Mouse (Mus musculus) MEL (cell line): Measurements from ENCODE around the gene Gm20388. TPM values are rescaled to one million over a fixed set of nuclear protein-coding genes. Genes with fewer than 3 reads are reported as not detected.

Experiments
- DNase-seq: peaks from one replicate; pipeline ENCODE4 v3.0.0; 2011; ENCODE audit warnings: low read depth, low spot score
- H3K27ac ChIP-seq: 2 replicates; pipeline ENCODE4 v1.5.1; 2012; ENCODE audit warnings: low read depth, mild to moderate bottlenecking, control low read depth, low read length, moderate library complexity; ENCODE audit not compliant: control insufficient read depth
- H3K27me3 ChIP-seq, 2 experiments: fragments of 150-350 bp in 1 of 2; sonication (generic) in 1 of 2; 2 replicates each; pipeline ENCODE4 v1.6.1; 2012; ENCODE audit warnings: low read length in 2 of 2, mild to moderate bottlenecking in 2 of 2, improper control_type of control experiment in 1 of 2, moderate library complexity in 1 of 2; ENCODE audit not compliant: insufficient read depth in 2 of 2, control insufficient read depth in 1 of 2
- H3K36me3 ChIP-seq, 2 experiments: 2 replicates each; pipeline ENCODE4 v1.6.1; 2012 to 2014; ENCODE audit warnings: low read length in 2 of 2, improper control_type of control experiment in 1 of 2, inconsistent platforms in 1 of 2, mild to moderate bottlenecking in 1 of 2; ENCODE audit not compliant: insufficient read depth in 2 of 2, control insufficient read depth in 1 of 2
- H3K4me1 ChIP-seq, 2 experiments: fragments of 150-350 bp in 1 of 2; sonication (generic) in 1 of 2; 2 replicates each; pipeline ENCODE4 v1.6.1; 2012; ENCODE audit warnings: low read length in 2 of 2, improper control_type of control experiment in 1 of 2, mild to moderate bottlenecking in 1 of 2; ENCODE audit not compliant: insufficient read depth in 2 of 2, control insufficient read depth in 1 of 2
- H3K4me3 ChIP-seq, 2 experiments: fragments of 150-350 bp in 1 of 2; sonication (generic) in 1 of 2; 2 replicates each; pipeline ENCODE4 v1.5.1; 2012; ENCODE audit warnings: low read depth in 2 of 2, low read length in 2 of 2, mild to moderate bottlenecking in 2 of 2, moderate library complexity in 2 of 2, control low read depth in 1 of 2, improper control_type of control experiment in 1 of 2; ENCODE audit not compliant: control insufficient read depth in 1 of 2, insufficient read depth in 1 of 2
- H3K79me2 ChIP-seq: 2 replicates; pipeline ENCODE4 v1.6.1; 2012; ENCODE audit warnings: mild to moderate bottlenecking, low read length, moderate library complexity; ENCODE audit not compliant: control insufficient read depth, poor library complexity, insufficient read depth
- H3K9ac ChIP-seq: 2 replicates; pipeline ENCODE4 v1.6.1; 2012; ENCODE audit warnings: low read depth, mild to moderate bottlenecking, control low read depth, low read length, moderate library complexity; ENCODE audit not compliant: control insufficient read depth, poor library complexity, severe bottlenecking
- H3K9me3 ChIP-seq: fragments of 150-350 bp; sonication (generic); replicated peaks from 2 replicates; pipeline ENCODE4 v1.6.1; 2012; ENCODE audit warnings: mild to moderate bottlenecking, low read length, improper control_type of control experiment, moderate library complexity; ENCODE audit not compliant: insufficient read depth
- CHD1 ChIP-seq: IDR thresholded peaks from 2 replicates; pipeline ENCODE4 v1.6.1; 2012; ENCODE audit warnings: low read depth, mild to moderate bottlenecking, inconsistent platforms, low read length, improper control_type of control experiment
- E2F4 ChIP-seq: IDR thresholded peaks from 2 replicates; pipeline ENCODE4 v1.6.1; 2011; ENCODE audit warnings: low read depth, low read length, improper control_type of control experiment, borderline replicate concordance
- EP300 ChIP-seq, 2 experiments: IDR thresholded peaks; 2 replicates each; pipeline ENCODE4 v1.6.1; 2011; ENCODE audit warnings: improper control_type of control experiment in 2 of 2, low read length in 2 of 2, low read depth in 1 of 2, mild to moderate bottlenecking in 1 of 2
- GABPA ChIP-seq: IDR thresholded peaks from 2 replicates; pipeline ENCODE4 v1.6.1; 2012; ENCODE audit warnings: low read depth, mild to moderate bottlenecking, inconsistent platforms, low read length, improper control_type of control experiment, moderate library complexity
- MAX ChIP-seq: IDR thresholded peaks from 2 replicates; pipeline ENCODE4 v1.6.1; 2011; ENCODE audit warnings: low read length, improper control_type of control experiment
- MEF2A ChIP-seq: IDR thresholded peaks from 2 replicates; pipeline ENCODE4 v1.6.1; 2014; ENCODE audit warnings: low read depth, mild to moderate bottlenecking, inconsistent platforms, low read length, improper control_type of control experiment; ENCODE audit not compliant: poor library complexity, insufficient replicate concordance, severe bottlenecking; ENCODE audit errors: extremely low read depth
- NELFE ChIP-seq: IDR thresholded peaks from 2 replicates; pipeline ENCODE4 v1.6.1; 2011; ENCODE audit warnings: low read depth, low read length, improper control_type of control experiment
- POLR2AphosphoS2 ChIP-seq: IDR thresholded peaks from 2 replicates; pipeline ENCODE4 v1.6.1; 2011; ENCODE audit warnings: low read length, improper control_type of control experiment
- POLR2AphosphoS5 ChIP-seq: IDR thresholded peaks from 2 replicates; pipeline ENCODE4 v1.6.1; 2012; ENCODE audit warnings: low read depth, borderline replicate concordance, mild to moderate bottlenecking, inconsistent platforms, low read length, moderate library complexity, mixed read lengths
- TAL1 ChIP-seq: IDR thresholded peaks from 2 replicates; pipeline ENCODE4 v1.6.1; 2012; ENCODE audit warnings: mild to moderate bottlenecking, inconsistent platforms, low read length, moderate library complexity, mixed read lengths
- USF1 ChIP-seq: IDR thresholded peaks from 2 replicates; pipeline ENCODE4 v1.6.1; 2014; ENCODE audit warnings: low read depth, mild to moderate bottlenecking, inconsistent platforms, low read length, improper control_type of control experiment, moderate library complexity
- USF2 ChIP-seq, 2 experiments: IDR thresholded peaks; 2 replicates each; pipeline ENCODE4 v1.6.1; 2011 to 2012; ENCODE audit warnings: improper control_type of control experiment in 2 of 2, low read length in 2 of 2, borderline replicate concordance in 1 of 2, inconsistent platforms in 1 of 2, low read depth in 1 of 2, mild to moderate bottlenecking in 1 of 2; ENCODE audit not compliant: insufficient read depth in 1 of 2
- ZKSCAN1 ChIP-seq: IDR thresholded peaks from 2 replicates; pipeline ENCODE4 v1.6.1; 2012; ENCODE audit warnings: low read depth, mild to moderate bottlenecking, inconsistent platforms, low read length, improper control_type of control experiment, moderate library complexity
- polyA plus RNA-seq, 2 experiments: library from polyadenylated mRNA; stranded (reverse) in 1 of 2; unstranded in 1 of 2; fragments of >175 nt in 1 of 2; fragments of >200 nt in 1 of 2; gene quantifications; 2 replicates each; pipeline versions ENCODE4 v1.2.1 to v1.2.4; 2012; ENCODE audit warnings: low replicate concordance in 2 of 2, low read depth in 1 of 2; ENCODE audit not compliant: insufficient read length in 2 of 2, insufficient read depth in 1 of 2, missing spikeins in 1 of 2
- total RNA-seq: library from RNA; depleted of rRNA; stranded (reverse); fragments of 300-350 nt; gene quantifications from 2 replicates; pipeline ENCODE4 v1.2.3, GENCODE M21; 2012

The Gm20388 gene
- total and polyA plus RNA-seq, 3 experiments = 11.1 to 17.8 TPM; not detected in 1

GRCm38 (mm10) chr8:123507153-123507552, 3596.5 kb downstream of the Gm20388 start:
- Histone ChIP-seq H3K27ac (no peak overlapping the region), H3K9me3 (no peaks in the 10 kb centered on the region), H3K4me3 (no peak overlapping the region), H3K27me3 (no peaks in the 10 kb centered on the region), H3K9ac (no peak overlapping the region), H3K36me3 (peaks cover 0 to 7% of the 10 kb centered on the region in 2 experiments; a peak in 1 of 4 replicates), H3K79me2 (no peaks in the 10 kb centered on the region), H3K4me1 (no peaks in the 10 kb centered on the region)
- DNase-seq = no peak
- TF ChIP-seq GABPA = no peak

GRCm38 (mm10) chr8:123510819-123511218, 3600.2 kb downstream of the Gm20388 start:
- Histone ChIP-seq H3K4me1 (no peaks in the 10 kb centered on the region), H3K79me2 (no peaks in the 10 kb centered on the region), H3K27ac (no peak overlapping the region), H3K27me3 (no peaks in the 10 kb centered on the region), H3K9me3 (no peaks in the 10 kb centered on the region), H3K4me3 (no peak overlapping the region), H3K9ac (no peak overlapping the region), H3K36me3 (no peaks in the 10 kb centered on the region; a peak in 1 of 4 replicates)
- TF ChIP-seq USF1 (no peak), ZKSCAN1 (no peak), POLR2AphosphoS2 (no peak), CHD1 (no peak)
- DNase-seq = no peak

- DNase-seq = no peak
- Histone ChIP-seq H3K27ac (no peak overlapping the region), H3K9ac (no peak overlapping the region), H3K4me1 (no peaks in the 10 kb centered on the region; a peak in 1 of 4 replicates), H3K4me3 (no peak overlapping the region), H3K9me3 (no peaks in the 10 kb centered on the region), H3K79me2 (peaks cover 3% of the 10 kb centered on the region; the same call in 1 of the 2 replicates), H3K27me3 (no peaks in the 10 kb centered on the region), H3K36me3 (no peaks in the 10 kb centered on the region)
- TF ChIP-seq E2F4 (no peak), USF1 (no peak), EP300 (IDR thresholded peaks at IDR 0.05; ENCODE audit: low read depth in 1 of 2, low read length in 2 of 2) (no peak), NELFE (no peak), POLR2AphosphoS5 (no peak), TAL1 (no peak), USF2 (IDR thresholded peaks at IDR 0.05; ENCODE audit: borderline replicate concordance in 1 of 2, insufficient read depth in 1 of 2, low read depth in 1 of 2, low read length in 2 of 2) (no peak), MAX (no peak), MEF2A (no peak)
Measured at GRCm38 (mm10) chr8:123514136-123514535, 3603.5 kb downstream of the Gm20388 start.
